Mouse (Mus musculus): ENCODE measurements around the gene Aspn. TPM values are rescaled to one million over a fixed set of nuclear protein-coding genes. Genes with fewer than 3 reads are reported as not detected.
"Not testable (repeated sequence)": the region's sequence is repeated elsewhere in the genome, so short reads cannot be mapped to it uniquely, and the experiment has no call there.

Gene Aspn
- polyA plus RNA-seq, 1 experiment from 2014 or later: 2.9 TPM

- Histone ChIP-seq H3K9me3 (no peaks in the 10 kb centered on the region), H3K27ac (no peak overlapping the region), H3K4me2 (no peak overlapping the region), H3K4me1 (replicated peaks) (peaks cover 9% of the 10 kb centered on the region; the same call in 1 of the 2 replicates), H3K36me3 (no peaks in the 10 kb centered on the region), H3K27me3 (no peaks in the 10 kb centered on the region), H3K4me3 (replicated peaks) (no peak overlapping the region), H3K9ac (replicated peaks) (no peak overlapping the region)
- 84% methylated on average over 8 of the region's 8 CpGs for WGBS
- ATAC-seq (ENCODE audit: insufficient number of reproducible peaks, insufficient read depth, low FRiP score, low TSS enrichment, low read depth): no peak
These were observed 40.2 kb downstream of the Aspn start for GRCm38 (mm10) chr13:49584307-49585005.

- 93% methylated on average over 6 of the region's 6 CpGs for WGBS
- no peak overlapping the region for H3K9ac ChIP-seq (replicated peaks)
- H3K4me2 ChIP-seq: no peak overlapping the region
- ATAC-seq (ENCODE audit: insufficient number of reproducible peaks, insufficient read depth, low FRiP score, low TSS enrichment, low read depth): no peak
- H3K36me3 ChIP-seq: no peaks in the 10 kb centered on the region
- no peaks in the 10 kb centered on the region for H3K9me3 ChIP-seq
- peaks cover 9% of the 10 kb centered on the region; the same call in 1 of the 2 replicates for H3K4me1 ChIP-seq (replicated peaks)
- H3K27ac ChIP-seq: no peak overlapping the region
- H3K4me3 ChIP-seq (replicated peaks): no peak overlapping the region
- no peaks in the 10 kb centered on the region for H3K27me3 ChIP-seq
These were observed 41.8 kb downstream of the Aspn start for GRCm38 (mm10) chr13:49586062-49586461.

- H3K4me2 ChIP-seq; H3K9me3 ChIP-seq; H3K4me3 ChIP-seq (replicated peaks); H3K36me3 ChIP-seq; ATAC-seq (ENCODE audit: insufficient number of reproducible peaks, insufficient read depth, low FRiP score, low TSS enrichment, low read depth); H3K27me3 ChIP-seq; H3K9ac ChIP-seq (replicated peaks); H3K27ac ChIP-seq; H3K4me1 ChIP-seq (replicated peaks): not testable (repeated sequence)
- 84% methylated on average over 2 of the region's 2 CpGs for WGBS
These were observed 58.3 kb downstream of the Aspn start for GRCm38 (mm10) chr13:49602541-49602940.

GRCm38 (mm10) chr13:49603603-49604002 lies 59.4 kb downstream of the Aspn start:
- no peak overlapping the region for H3K27ac ChIP-seq
- no peak overlapping the region for H3K4me3 ChIP-seq (replicated peaks)
- H3K4me1 ChIP-seq (replicated peaks): no peaks in the 10 kb centered on the region
- no peaks in the 10 kb centered on the region for H3K27me3 ChIP-seq
- H3K9me3 ChIP-seq: no peaks in the 10 kb centered on the region
- no peak overlapping the region for H3K9ac ChIP-seq (replicated peaks)
- no peaks in the 10 kb centered on the region for H3K36me3 ChIP-seq
- H3K4me2 ChIP-seq: no peak overlapping the region
- ATAC-seq (ENCODE audit: insufficient number of reproducible peaks, insufficient read depth, low FRiP score, low TSS enrichment, low read depth): no peak

GRCm38 (mm10) chr13:49607714-49608113 lies 63.5 kb downstream of the Aspn start, which contains the start of gene Ogn:
Ogn (plus strand) TSS chr13:49608046.
- Histone ChIP-seq H3K9ac (replicated peaks) (no peak within 1 kb of the TSS), H3K27ac (peak within 1 kb of the TSS; percentile 45; the same call in 1 of the 2 replicates), H3K4me1 (replicated peaks) (no peaks in the 10 kb centered on the region), H3K4me3 (replicated peaks) (0 out of 2 replicates have a peak within 1 kb of the TSS, but pooled peaks have one; percentile 15), H3K4me2 (no peak within 1 kb of the TSS), H3K36me3 (no peaks in the 10 kb centered on the region), H3K27me3 (no peaks in the 10 kb centered on the region), H3K9me3 (no peaks in the 10 kb centered on the region)
- WGBS: 48% methylated on average over 4 of the region's 4 CpGs
- ATAC-seq (ENCODE audit: insufficient number of reproducible peaks, insufficient read depth, low FRiP score, low TSS enrichment, low read depth): no peak; the same call in 1 of the 2 replicates

GRCm38 (mm10) chr13:49608589-49609322 lies 64.5 kb downstream of the Aspn start:
- Histone ChIP-seq H3K4me2 (no peak overlapping the region), H3K4me3 (replicated peaks) (peak overlapping the region; percentile 15; the same call in 1 of the 2 replicates), H3K9me3 (no peaks in the 10 kb centered on the region), H3K27me3 (no peaks in the 10 kb centered on the region), H3K27ac (peak overlapping the region; percentile 42; the same call in 1 of the 2 replicates), H3K4me1 (replicated peaks) (no peaks in the 10 kb centered on the region), H3K36me3 (no peaks in the 10 kb centered on the region), H3K9ac (replicated peaks) (no peak overlapping the region)
- 65% methylated on average over 4 of the region's 4 CpGs for WGBS
- no peak for ATAC-seq (ENCODE audit: insufficient number of reproducible peaks, insufficient read depth, low FRiP score, low TSS enrichment, low read depth)

- Histone ChIP-seq H3K36me3 (no peaks in the 10 kb centered on the region), H3K27ac (no peak overlapping the region), H3K4me3 (replicated peaks) (no peak overlapping the region), H3K9me3 (no peaks in the 10 kb centered on the region), H3K4me2 (no peak overlapping the region), H3K9ac (replicated peaks) (no peak overlapping the region), H3K4me1 (replicated peaks) (no peaks in the 10 kb centered on the region), H3K27me3 (no peaks in the 10 kb centered on the region)
- WGBS: 90% methylated on average over 3 of the region's 3 CpGs
- ATAC-seq (ENCODE audit: insufficient number of reproducible peaks, insufficient read depth, low FRiP score, low TSS enrichment, low read depth): no peak
These were observed 72.8 kb downstream of the Aspn start for GRCm38 (mm10) chr13:49617021-49617420.

Other genes with a start within 250 kb of the Aspn start
- 0.66 and 0.91 TPM in 2 replicates for gene Fgd3, start 224.1 kb upstream of the Aspn start, polyA plus RNA-seq (2016; fragmentation: Nextera tagmentation; extraction: Ambion mirVana)
- gene Bicd2, start 202.9 kb upstream of the Aspn start, polyA plus RNA-seq (2016; fragmentation: Nextera tagmentation; extraction: Ambion mirVana): 34.7 and 37.6 TPM in 2 replicates
- gene Ippk, start 123.2 kb upstream of the Aspn start, polyA plus RNA-seq (2016; fragmentation: Nextera tagmentation; extraction: Ambion mirVana): 14.7 and 16.4 TPM in 2 replicates
- 1.1 and 1.6 TPM in 2 replicates for gene Tes3-ps, start 51.1 kb upstream of the Aspn start, polyA plus RNA-seq (2016; fragmentation: Nextera tagmentation; extraction: Ambion mirVana)
- 0.51 and 0.55 TPM in 2 replicates for gene Ecm2, start 39.6 kb upstream of the Aspn start, polyA plus RNA-seq (2016; fragmentation: Nextera tagmentation; extraction: Ambion mirVana)
- 0.88 and 1.0 TPM in 2 replicates for gene Omd, start 38.0 kb downstream of the Aspn start, polyA plus RNA-seq (2016; fragmentation: Nextera tagmentation; extraction: Ambion mirVana)
- 20.3 and 27.8 TPM in 2 replicates for gene Ogn, start 63.6 kb downstream of the Aspn start, polyA plus RNA-seq (2016; fragmentation: Nextera tagmentation; extraction: Ambion mirVana)
- 34.1 and 34.5 TPM in 2 replicates for gene Cenpp, start 108.3 kb downstream of the Aspn start, polyA plus RNA-seq (2016; fragmentation: Nextera tagmentation; extraction: Ambion mirVana)
- gene Nol8, start 108.6 kb downstream of the Aspn start, polyA plus RNA-seq (2016; fragmentation: Nextera tagmentation; extraction: Ambion mirVana): 18.8 and 21.0 TPM in 2 replicates
- 75.3 and 78.8 TPM in 2 replicates for gene Iars, start 137.7 kb downstream of the Aspn start, polyA plus RNA-seq (2016; fragmentation: Nextera tagmentation; extraction: Ambion mirVana)